Mouse (Mus musculus): ENCODE data around the gene Agtr1a.

DNA sequence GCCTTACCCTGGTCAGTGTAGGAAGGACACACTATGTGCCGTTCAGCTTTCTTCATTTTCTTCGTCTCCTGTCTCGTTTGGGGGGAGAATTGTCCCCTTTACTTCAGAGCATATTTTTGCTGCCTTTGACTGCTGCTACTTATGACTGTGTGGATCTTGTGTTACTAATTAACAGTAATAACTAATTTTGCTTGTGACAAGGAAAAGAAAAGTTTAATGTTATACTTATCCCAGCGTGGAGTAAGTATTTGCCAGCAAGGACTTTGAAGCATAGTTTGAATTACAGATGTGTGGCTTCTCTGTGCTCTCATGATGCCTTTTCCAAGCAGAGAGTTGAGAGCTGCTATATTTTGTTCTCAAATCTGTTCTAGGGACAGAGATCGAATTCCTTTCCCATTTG, 2.3 kb downstream of the Agtr1a start:
- TF ChIP-seq CTCF (IDR thresholded peaks at IDR 0.05; ENCODE audit: low read depth) (no peak), EP300 (IDR thresholded peaks at IDR 0.05; ENCODE audit: low read depth) (no peak)
